Mouse (Mus musculus) spleen, adult 2 months (tissue): ENCODE measurements around the gene Fdxacb1.

Source experiments
- CTCF ChIP-seq: fragments of 200-500 bp; IDR thresholded peaks from 2 replicates; pipeline ENCODE4 v1.5.1; 2011; ENCODE audit warnings: mild to moderate bottlenecking, inconsistent platforms; ENCODE audit not compliant: insufficient read depth, insufficient read length, insufficient replicate concordance; ENCODE audit errors: extremely low read depth
- POLR2A ChIP-seq: fragments of 200-500 bp; IDR thresholded peaks from 2 replicates; pipeline ENCODE4 v1.6.1; 2011; ENCODE audit warnings: low read depth, low read length, inconsistent platforms

- TF ChIP-seq CTCF, result no peak
- TF ChIP-seq POLR2A, result no peak
Measured at GRCm38 (mm10) chr9:50722451-50722911, 45.6 kb upstream of the Fdxacb1 start.
